Mouse (Mus musculus) cerebellum, adult 2 months (tissue): ENCODE data around the gene Gm45521.

Experiments used
- CTCF ChIP-seq: fragments of 200-500 bp; IDR thresholded peaks from 2 replicates; pipeline ENCODE4 v1.5.1; 2011; ENCODE audit warnings: low read depth, mild to moderate bottlenecking, control low read depth, low read length, moderate library complexity, borderline replicate concordance; ENCODE audit not compliant: insufficient read depth
- POLR2A ChIP-seq: fragments of 200-500 bp; IDR thresholded peaks from 2 replicates; pipeline ENCODE4 v1.6.1; 2011; ENCODE audit warnings: low read length, control low read depth, borderline replicate concordance; ENCODE audit not compliant: insufficient read depth

GRCm38 (mm10) chr14:7934166-7934565, 22.9 kb upstream of the Gm45521 start:
- no peak for TF ChIP-seq CTCF
- no peak for TF ChIP-seq POLR2A
